Mouse (Mus musculus) heart, embryonic 12.5 days (tissue): ENCODE data around the gene Usp17ld. TPM values are rescaled to one million over a fixed set of nuclear protein-coding genes. Genes with fewer than 3 reads are reported as not detected.
"Not testable (repeated sequence)": the region's sequence is repeated elsewhere in the genome, so short reads cannot be mapped to it uniquely, and the experiment has no call there.

Experiments
- ATAC-seq: fragments of 200-750 bp; cut with Nextera tagmentation; 2 replicates; pipeline ENCODE4 v1.8.0; 2017; ENCODE audit warnings: moderate TSS enrichment, moderate library complexity; ENCODE audit not compliant: insufficient number of reproducible peaks, low FRiP score
- H3K27ac ChIP-seq: fragments of 300-500 bp; sonication (generic); 2 replicates; pipeline ENCODE4 v1.5.1; 2016; ENCODE audit warnings: mild to moderate bottlenecking, moderate library complexity; ENCODE audit not compliant: poor library complexity, severe bottlenecking
- H3K27me3 ChIP-seq: fragments of 300-500 bp; sonication (generic); replicated peaks from 2 replicates; pipeline ENCODE4 v1.6.1; 2016; ENCODE audit warnings: mild to moderate bottlenecking, moderate library complexity
- H3K36me3 ChIP-seq: fragments of 300-500 bp; sonication (generic); 2 replicates; pipeline ENCODE4 v1.6.1; 2016; ENCODE audit warnings: mild to moderate bottlenecking, moderate library complexity
- H3K4me1 ChIP-seq: fragments of 300-500 bp; sonication (generic); replicated peaks from 2 replicates; pipeline ENCODE4 v1.6.1; 2016; ENCODE audit warnings: mild to moderate bottlenecking
- H3K4me2 ChIP-seq: fragments of 300-500 bp; sonication (generic); 2 replicates; pipeline ENCODE4 v1.6.1; 2016; ENCODE audit warnings: mild to moderate bottlenecking, moderate library complexity
- H3K4me3 ChIP-seq: fragments of 300-500 bp; sonication (generic); 2 replicates; pipeline ENCODE4 v1.5.1; 2016; ENCODE audit warnings: mild to moderate bottlenecking
- H3K9ac ChIP-seq: fragments of 300-500 bp; sonication (generic); 2 replicates; pipeline ENCODE4 v1.6.1; 2016; ENCODE audit warnings: mild to moderate bottlenecking, moderate library complexity
- H3K9me3 ChIP-seq: fragments of 300-500 bp; sonication (generic); replicated peaks from 2 replicates; pipeline ENCODE4 v1.6.1; 2016; ENCODE audit warnings: mild to moderate bottlenecking, moderate library complexity
- whole genome bisulfite sequencing: fragments of 180-500 bp; shearing (Covaris S2); methylation state at CpG from one replicate; pipeline ENCODE4 v1.1.7; 2016; 5-methylcytosine and 5-hydroxymethylcytosine counted together
- microRNA-seq: library from miRNA; unstranded; fragments of <30 nt; microRNA quantifications from one replicate; pipeline ENCODE4, GENCODE M21; 2017
- polyA plus RNA-seq: library from polyadenylated mRNA; unstranded; fragments of >200 nt; fragmentation: Nextera tagmentation; extraction: Ambion mirVana; gene quantifications from 2 replicates; pipeline ENCODE4 v1.2.1, GENCODE M21; 2016

Usp17ld gene
- not detected in 2 replicates for polyA plus RNA-seq

- H3K36me3 ChIP-seq, ATAC-seq, H3K9me3 ChIP-seq, H3K27ac ChIP-seq, H3K4me1 ChIP-seq, H3K4me2 ChIP-seq, H3K27me3 ChIP-seq, H3K4me3 ChIP-seq, H3K9ac ChIP-seq: not testable (repeated sequence)
These were observed at the start of gene Usp17ld for GRCm38 (mm10) chr7:103252405-103252804. TSS of gene Usp17ld (minus strand) at chr7:103252505.

- Histone ChIP-seq H3K9ac (no peak within 1 kb of the TSS), H3K36me3 (no peaks in the 10 kb centered on the region), H3K4me2 (no peak within 1 kb of the TSS), H3K27me3 (no peaks in the 10 kb centered on the region), H3K27ac (no peak within 1 kb of the TSS), H3K4me1 (no peaks in the 10 kb centered on the region), H3K4me3 (no peak within 1 kb of the TSS), H3K9me3 (no peaks in the 10 kb centered on the region)
- ATAC-seq: no peak
These were observed 35.6 kb downstream of the Usp17ld start, which contains the start of gene Olfr594 for GRCm38 (mm10) chr7:103216696-103217095. TSS of gene Olfr594 (plus strand) at chr7:103216996.

- not testable (repeated sequence) for H3K27ac ChIP-seq, H3K4me2 ChIP-seq, H3K27me3 ChIP-seq, H3K9ac ChIP-seq, H3K4me1 ChIP-seq, H3K9me3 ChIP-seq, ATAC-seq, H3K4me3 ChIP-seq, H3K36me3 ChIP-seq
- 80% methylated on average over 5 of the region's 5 CpGs for WGBS
These were observed 40.3 kb downstream of the Usp17ld start for GRCm38 (mm10) chr7:103212050-103212449.

GRCm38 (mm10) chr7:103211562-103211961 is 40.7 kb downstream of the Usp17ld start, which contains the start of gene Olfr593:
TSS of gene Olfr593 (plus strand) at chr7:103211862.
- no peak for ATAC-seq
- no peak within 1 kb of the TSS for H3K27ac ChIP-seq
- 61% methylated on average over 1 of the region's 1 CpGs for WGBS
- no peaks in the 10 kb centered on the region for H3K9me3 ChIP-seq
- no peak within 1 kb of the TSS for H3K9ac ChIP-seq
- H3K27me3 ChIP-seq: no peaks in the 10 kb centered on the region
- no peak within 1 kb of the TSS for H3K4me2 ChIP-seq
- no peaks in the 10 kb centered on the region for H3K36me3 ChIP-seq
- H3K4me1 ChIP-seq: no peaks in the 10 kb centered on the region
- H3K4me3 ChIP-seq: no peak within 1 kb of the TSS

Small RNA genes within 50 kb of the gene (microRNA-seq; reads per million reads assigned to microRNA genes)
- gene Gm23550: not detected
- gene Gm25171: not detected

Other genes with a start within 250 kb of the Usp17ld start
- gene Olfr582, start 214.5 kb downstream of the Usp17ld start, polyA plus RNA-seq: not detected in 2 replicates
- gene Olfr583, start 201.2 kb downstream of the Usp17ld start, polyA plus RNA-seq: not detected in 2 replicates
- not detected in 2 replicates for gene Olfr584, start 170.6 kb downstream of the Usp17ld start, polyA plus RNA-seq
- not detected in 2 replicates for gene Olfr585, start 154.8 kb downstream of the Usp17ld start, polyA plus RNA-seq
- gene Olfr586, start 126.9 kb downstream of the Usp17ld start, polyA plus RNA-seq: not detected in 2 replicates
- gene Olfr588-ps1, start 111.6 kb downstream of the Usp17ld start, polyA plus RNA-seq: not detected in 2 replicates
- gene Olfr589, start 96.1 kb downstream of the Usp17ld start, polyA plus RNA-seq: not detected in 2 replicates
- gene Olfr591, start 74.2 kb downstream of the Usp17ld start, polyA plus RNA-seq: not detected in 2 replicates
- not detected in 2 replicates for gene Olfr592, start 67.7 kb downstream of the Usp17ld start, polyA plus RNA-seq
- not detected in 2 replicates for gene Olfr593, start 40.6 kb downstream of the Usp17ld start, polyA plus RNA-seq
- gene Olfr594, start 35.5 kb downstream of the Usp17ld start, polyA plus RNA-seq: not detected in 2 replicates
- gene Olfr596, start 53.1 kb upstream of the Usp17ld start, polyA plus RNA-seq: not detected in 2 replicates
- gene Olfr597, start 63.8 kb upstream of the Usp17ld start, polyA plus RNA-seq: not detected in 2 replicates
- gene Olfr598, start 71.1 kb upstream of the Usp17ld start, polyA plus RNA-seq: not detected in 2 replicates
- gene Olfr599, start 83.4 kb upstream of the Usp17ld start, polyA plus RNA-seq: not detected in 2 replicates
- gene Olfr600, start 97.2 kb upstream of the Usp17ld start, polyA plus RNA-seq: not detected in 2 replicates
- not detected in 2 replicates for gene Olfr601, start 110.2 kb upstream of the Usp17ld start, polyA plus RNA-seq
- not detected in 2 replicates for gene Olfr603, start 133.7 kb upstream of the Usp17ld start, polyA plus RNA-seq
- gene Usp17lc, start 162.6 kb upstream of the Usp17ld start, polyA plus RNA-seq: not detected in 2 replicates
- gene Olfr605, start 192.9 kb upstream of the Usp17ld start, polyA plus RNA-seq: not detected in 2 replicates
- not detected in 2 replicates for gene Olfr606, start 196.5 kb upstream of the Usp17ld start, polyA plus RNA-seq
- 0.13 and 0.28 TPM in 2 replicates for gene Olfr607, start 211.6 kb upstream of the Usp17ld start, polyA plus RNA-seq
- gene Olfr608, start 217.4 kb upstream of the Usp17ld start, polyA plus RNA-seq: 0.17 TPM in 1 of 2 replicates, not detected in the other
- gene Olfr609, start 245.6 kb upstream of the Usp17ld start, polyA plus RNA-seq: 0.08 TPM in 1 of 2 replicates, not detected in the other